Mouse (Mus musculus) E14TG2a.4 (cell line): Measurements from ENCODE around the gene Sptbn4.

Source experiments
- CTCF ChIP-seq: conservative IDR thresholded peaks from 2 replicates; pipeline ENCODE4 v1.5.1; 2014; ENCODE audit warnings: low read length
- POU5F1 ChIP-seq: IDR thresholded peaks from 2 replicates; pipeline ENCODE4 v1.6.1; 2014; ENCODE audit warnings: low read length, borderline replicate concordance

DNA sequence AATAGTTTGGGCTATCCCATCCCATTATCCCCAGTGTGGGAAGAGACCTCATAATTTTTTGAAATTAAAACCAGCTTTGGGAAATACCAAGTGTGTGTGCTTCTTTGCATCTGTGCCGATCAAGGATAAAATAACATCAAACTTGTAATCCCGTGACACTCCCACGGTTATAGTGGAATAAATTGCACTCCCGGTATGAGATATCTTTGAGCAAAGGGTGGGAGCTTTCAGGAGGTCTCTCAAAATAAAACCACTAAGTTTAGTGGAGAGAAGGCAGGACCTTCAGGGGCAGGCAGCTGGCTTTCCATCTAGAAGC lies 42.7 kb upstream of the Sptbn4 start:
- TF ChIP-seq CTCF (no peak), POU5F1 (no peak)
